Mouse (Mus musculus): ENCODE results near the gene Med12l.

- TF ChIP-seq POLR2A (IDR thresholded peaks at IDR 0.05; ENCODE audit: extremely low read depth, insufficient read depth, low read length) (no peak), CTCF (IDR thresholded peaks at IDR 0.05; ENCODE audit: low read depth, low read length) (no peak)
Measured at GRCm38 (mm10) chr3:59181134-59181533, 175.5 kb downstream of the Med12l start.

All from liver, adult 2 months (tissue).